8 mouse cellular contexts compared by ENCODE assay signal in genomic region chr11:51636323-51636684, GRCm38 (mm10). TPM values are rescaled to one million over a fixed set of nuclear protein-coding genes. Genes with fewer than 3 reads are reported as not detected.
DNase-seq lines count a peak whose midpoint lies in the region; ATAC-seq and TF ChIP-seq lines count a peak whose summit lies in the region.

No protein-coding gene starts in this region.

- peak; percentile 86 for TF ChIP-seq CTCF in heart, adult 2 months (IDR thresholded peaks at IDR 0.05)

- peak overlapping the region; percentile 83 for H3K27ac ChIP-seq in heart, adult 2 months
- H3K27ac ChIP-seq in lung, embryonic 15.5 days = peak overlapping the region; percentile 88

- H3K9ac ChIP-seq in heart, adult 2 months (ENCODE audit: low read depth, low read length) = peak overlapping the region; percentile 93
- H3K9ac ChIP-seq in lung, embryonic 15.5 days = peak overlapping the region; percentile 73

- no peaks in the 10 kb centered on the region; the same call in 1 of the 2 replicates for H3K79me2 ChIP-seq in heart, adult 2 months (replicated peaks; ENCODE audit: control insufficient read depth, insufficient read depth, low read length)

- H3K9me3 ChIP-seq in lung, embryonic 15.5 days = no peaks in the 10 kb centered on the region

- TF ChIP-seq EP300 in heart, adult 2 months (IDR thresholded peaks at IDR 0.05; ENCODE audit: insufficient read depth, low read depth, low read length) = no peak

- H3K4me3 ChIP-seq in heart, adult 2 months = peak overlapping the region; percentile 86
- H3K4me3 ChIP-seq in lung, embryonic 15.5 days = peak overlapping the region; percentile 73

- no peaks in the 10 kb centered on the region for H3K27me3 ChIP-seq in heart, adult 2 months (ENCODE audit: control insufficient read depth, insufficient read depth, low read length)
- no peaks in the 10 kb centered on the region for H3K27me3 ChIP-seq in lung, embryonic 15.5 days

- DNase-seq in 3T3-L1 (ENCODE audit: low read depth, low spot score) (peak; percentile 86), MN1 (ENCODE audit: low spot score) (peak; percentile 92)
- DNase-seq in cerebellum, postnatal 36 days = peak; percentile 57 to 58
- peak; percentile 55 to 59 for DNase-seq in heart, adult 2 months
- DNase-seq in kidney, adult 9 months = peak; percentile 82
- peak; percentile 85 for DNase-seq in thymus, postnatal 4 days

- H3K4me1 ChIP-seq in heart, adult 2 months (ENCODE audit: control insufficient read depth, insufficient read depth, low read length) = peaks cover 12% of the 10 kb centered on the region
- H3K4me1 ChIP-seq in lung, embryonic 15.5 days = peaks cover 36% of the 10 kb centered on the region

- intact Hi-C loops in heart, adult 2 months (cut with DNase I) = loop anchor here (5.0 kb wide), 1 partner anchor 46 kb away; no protein-coding TSS in a partner anchor

- no peak for TF ChIP-seq POLR2A in heart, adult 2 months (IDR thresholded peaks at IDR 0.05; ENCODE audit: insufficient read depth, low read depth, low read length)

- H3K36me3 ChIP-seq in heart, adult 2 months (ENCODE audit: control insufficient read depth, insufficient read depth, low read length) = no peaks in the 10 kb centered on the region
- H3K36me3 ChIP-seq in lung, embryonic 15.5 days = no peaks in the 10 kb centered on the region

- no peak for ATAC-seq in lung, embryonic 15.5 days (ENCODE audit: borderline replicate concordance, extremely low read depth, low FRiP score, low TSS enrichment)
- peak; percentile 58; the same call in 1 of the 2 replicates for ATAC-seq in neutrophil, adult 5-6 weeks (ENCODE audit: extremely low read depth, insufficient number of reproducible peaks, low FRiP score, poor library complexity, severe bottlenecking)

- whole genome bisulfite sequencing in heart, adult 2 months = 5% methylated on average over 6 of the region's 6 CpGs
- 5% methylated on average over 6 of the region's 6 CpGs for WGBS in lung, embryonic 15.5 days

- H3K4me2 ChIP-seq in lung, embryonic 15.5 days = peak overlapping the region; percentile 89

RNA-seq across cellular contexts. Expression of gene Rmnd5b, which starts 0.6 kb away (rescaled TPM):
- total RNA-seq in heart, adult 2 months (2021) = 10 to 100 TPM; 14.0 to 15.0 TPM
- 24.8 and 32.8 TPM in 2 replicates for polyA plus RNA-seq in heart, adult 2 months (2012; rRNA removed)
- 43.7 and 43.8 TPM in 2 replicates for polyA plus RNA-seq in lung, embryonic 15.5 days (2015; fragmentation: Nextera tagmentation; extraction: Ambion mirVana)
- 28.7 and 31.8 TPM in 2 replicates for total RNA-seq in neutrophil, adult 5-6 weeks (2017)

RNA-seq across cellular contexts. Expression of gene N4bp3, which starts 14.3 kb away (rescaled TPM):
- total RNA-seq in heart, adult 2 months (2021) = 10 to 100 TPM; 10.2 to 10.7 TPM
- polyA plus RNA-seq in heart, adult 2 months (2012; rRNA removed) = 8.2 and 8.6 TPM in 2 replicates
- 46.2 and 46.6 TPM in 2 replicates for polyA plus RNA-seq in lung, embryonic 15.5 days (2015; fragmentation: Nextera tagmentation; extraction: Ambion mirVana)
- total RNA-seq in neutrophil, adult 5-6 weeks (2017) = 12.3 and 12.5 TPM in 2 replicates

RNA-seq across cellular contexts. Expression of gene D930048N14Rik, which starts 14.4 kb away (rescaled TPM):
- total RNA-seq in heart, adult 2 months (2021) = under 1 TPM; 0.60 to 0.68 TPM
- polyA plus RNA-seq in heart, adult 2 months (2012; rRNA removed) = 3.7 and 5.0 TPM in 2 replicates
- 2.7 and 3.9 TPM in 2 replicates for polyA plus RNA-seq in lung, embryonic 15.5 days (2015; fragmentation: Nextera tagmentation; extraction: Ambion mirVana)
- total RNA-seq in neutrophil, adult 5-6 weeks (2017) = 1.4 and 2.7 TPM in 2 replicates

RNA-seq across cellular contexts. Expression of gene Nhp2, which starts 16.8 kb away (rescaled TPM):
- total RNA-seq in heart, adult 2 months (2021) = 10 to 100 TPM; 18.4 to 24.8 TPM
- polyA plus RNA-seq in heart, adult 2 months (2012; rRNA removed) = 18.5 and 19.0 TPM in 2 replicates
- polyA plus RNA-seq in lung, embryonic 15.5 days (2015; fragmentation: Nextera tagmentation; extraction: Ambion mirVana) = 126 and 144 TPM in 2 replicates
- total RNA-seq in neutrophil, adult 5-6 weeks (2017) = 18.5 and 18.8 TPM in 2 replicates

RNA-seq across cellular contexts. Expression of gene Hnrnpab, which starts 29.7 kb away (rescaled TPM):
- 100 to 1,000 TPM; 132 to 145 TPM for total RNA-seq in heart, adult 2 months (2021)
- polyA plus RNA-seq in heart, adult 2 months (2012; rRNA removed) = 68.4 and 71.5 TPM in 2 replicates
- 465 and 488 TPM in 2 replicates for polyA plus RNA-seq in lung, embryonic 15.5 days (2015; fragmentation: Nextera tagmentation; extraction: Ambion mirVana)
- total RNA-seq in neutrophil, adult 5-6 weeks (2017) = 203 and 213 TPM in 2 replicates
